Mouse (Mus musculus) small intestine, adult 2 months (tissue): Measurements from ENCODE around the gene Klc3.

ENCODE experiments used
- CTCF ChIP-seq: fragments of 200-500 bp; IDR thresholded peaks from 2 replicates; pipeline ENCODE4 v1.5.1; 2012; ENCODE audit warnings: low read depth, mild to moderate bottlenecking, control low read depth, inconsistent platforms, low read length, moderate library complexity, mixed read lengths; ENCODE audit not compliant: insufficient replicate concordance, insufficient read length; ENCODE audit errors: extremely low read depth
- POLR2A ChIP-seq: fragments of 200-500 bp; IDR thresholded peaks from 2 replicates; pipeline ENCODE4 v1.6.1; 2012; ENCODE audit warnings: low read depth, mild to moderate bottlenecking, control low read depth, inconsistent platforms, low read length, moderate library complexity

- TF ChIP-seq CTCF: no peak
- TF ChIP-seq POLR2A: no peak
Measured at GRCm38 (mm10) chr7:19368380-19368779, 35.5 kb downstream of the Klc3 start.
